Mouse (Mus musculus): Measurements from ENCODE around the gene Ankrd13c. TPM values are rescaled to one million over a fixed set of nuclear protein-coding genes. Genes with fewer than 3 reads are reported as not detected.

Ankrd13c gene
- total RNA-seq, 2 experiments from 2014 or later: 94.5 to 95.9 TPM

- peak in 1 of 2 experiments; percentile 57 for DNase-seq (ENCODE audit: low spot score in 2 of 2)
Observed at GRCm38 (mm10) chr3:157947383-157948280, 593 bp downstream of the Ankrd13c start.

GRCm38 (mm10) chr3:157952716-157953115 is 5.7 kb downstream of the Ankrd13c start:
- no peak for DNase-seq (ENCODE audit: low spot score in 2 of 2)

- no peak for DNase-seq (ENCODE audit: low spot score in 2 of 2)
Observed at GRCm38 (mm10) chr3:157955466-157955865, 8.4 kb downstream of the Ankrd13c start.

GRCm38 (mm10) chr3:157956201-157956600 is 9.2 kb downstream of the Ankrd13c start:
- no peak for DNase-seq (ENCODE audit: low spot score in 2 of 2)

GRCm38 (mm10) chr3:157957320-157957719 is 10.3 kb downstream of the Ankrd13c start:
- no peak for DNase-seq (ENCODE audit: low spot score in 2 of 2)

GRCm38 (mm10) chr3:157971151-157971550 is 24.1 kb downstream of the Ankrd13c start:
- DNase-seq (ENCODE audit: low spot score in 2 of 2): no peak

GRCm38 (mm10) chr3:157973236-157973635 is 26.2 kb downstream of the Ankrd13c start:
- no peak for DNase-seq (ENCODE audit: low spot score in 2 of 2)

- no peak for DNase-seq (ENCODE audit: low spot score in 2 of 2)
Observed at GRCm38 (mm10) chr3:157979619-157980018, 32.6 kb downstream of the Ankrd13c start.

- DNase-seq (ENCODE audit: low spot score in 2 of 2): no peak
Observed at GRCm38 (mm10) chr3:157993322-157993721, 46.3 kb downstream of the Ankrd13c start.

GRCm38 (mm10) chr3:157995726-157996125 is 48.7 kb downstream of the Ankrd13c start:
- DNase-seq (ENCODE audit: low spot score in 2 of 2): no peak

GRCm38 (mm10) chr3:157998742-157999369 is 51.8 kb downstream of the Ankrd13c start:
- DNase-seq (ENCODE audit: low spot score in 2 of 2): no peak

- DNase-seq (ENCODE audit: low spot score in 2 of 2): no peak
Observed at GRCm38 (mm10) chr3:158008647-158009046, 61.6 kb downstream of the Ankrd13c start.

GRCm38 (mm10) chr3:158009762-158010320 is 62.8 kb downstream of the Ankrd13c start:
- DNase-seq (ENCODE audit: low spot score in 2 of 2): no peak

GRCm38 (mm10) chr3:158031371-158031925 is 84.4 kb downstream of the Ankrd13c start:
- peak; percentile 88 to 90 for DNase-seq (ENCODE audit: low spot score in 2 of 2)

- DNase-seq (ENCODE audit: low spot score in 2 of 2): no peak
Observed at GRCm38 (mm10) chr3:158032106-158032505, 85.1 kb downstream of the Ankrd13c start.

GRCm38 (mm10) chr3:158035866-158036265 is 88.8 kb downstream of the Ankrd13c start:
- DNase-seq (ENCODE audit: low spot score in 2 of 2): no peak

GRCm38 (mm10) chr3:158036329-158036988 is 89.4 kb downstream of the Ankrd13c start, which contains the start of the genes Srsf11 and Lrrc40:
Gene Srsf11 (minus strand): TSS chr3:158036639.
Gene Lrrc40 (plus strand): TSS chr3:158036662.
- DNase-seq (ENCODE audit: low spot score in 2 of 2): peak; percentile 93 to 95

GRCm38 (mm10) chr3:158038106-158038505 is 91.1 kb downstream of the Ankrd13c start:
- DNase-seq (ENCODE audit: low spot score in 2 of 2): no peak

GRCm38 (mm10) chr3:158040755-158041154 is 93.7 kb downstream of the Ankrd13c start:
- no peak for DNase-seq (ENCODE audit: low spot score in 2 of 2)

- DNase-seq (ENCODE audit: low spot score in 2 of 2): no peak
Observed at GRCm38 (mm10) chr3:158049508-158049907, 102.5 kb downstream of the Ankrd13c start.

Data from adrenal gland, adult 18-20 months (tissue).